Mouse (Mus musculus) embryonic facial prominence, embryonic 15.5 days (tissue): Measurements from ENCODE around the gene Hnrnpk. TPM values are rescaled to one million over a fixed set of nuclear protein-coding genes. Genes with fewer than 3 reads are reported as not detected.

ENCODE experiments used
- ATAC-seq: fragments of 200-750 bp; cut with Nextera tagmentation; 2 replicates; pipeline ENCODE4 v1.8.0; 2017; ENCODE audit warnings: low read depth, moderate TSS enrichment; ENCODE audit not compliant: insufficient number of reproducible peaks, low FRiP score, low TSS enrichment
- H3K27ac ChIP-seq: fragments of 300-500 bp; sonication (generic); replicated peaks from 2 replicates; pipeline ENCODE4 v1.5.1; 2015; ENCODE audit warnings: mild to moderate bottlenecking, inconsistent platforms
- H3K27me3 ChIP-seq: fragments of 300-500 bp; sonication (generic); 2 replicates; pipeline ENCODE4 v1.6.1; 2015; ENCODE audit warnings: inconsistent platforms
- H3K36me3 ChIP-seq: fragments of 300-500 bp; sonication (generic); 2 replicates; pipeline ENCODE4 v1.6.1; 2015; ENCODE audit warnings: mild to moderate bottlenecking, inconsistent platforms
- H3K4me1 ChIP-seq: fragments of 300-500 bp; sonication (generic); 2 replicates; pipeline ENCODE4 v1.6.1; 2015; ENCODE audit warnings: inconsistent platforms
- H3K4me2 ChIP-seq: fragments of 300-500 bp; sonication (generic); replicated peaks from 2 replicates; pipeline ENCODE4 v1.6.1; 2015; ENCODE audit warnings: mild to moderate bottlenecking, inconsistent platforms
- H3K4me3 ChIP-seq: fragments of 300-500 bp; sonication (generic); replicated peaks from 2 replicates; pipeline ENCODE4 v1.5.1; 2015; ENCODE audit warnings: mild to moderate bottlenecking, inconsistent platforms
- H3K9ac ChIP-seq: fragments of 300-500 bp; sonication (generic); 2 replicates; pipeline ENCODE4 v1.6.1; 2015; ENCODE audit warnings: inconsistent platforms
- H3K9me3 ChIP-seq: fragments of 300-500 bp; sonication (generic); replicated peaks from 2 replicates; pipeline ENCODE4 v1.6.1; 2016; ENCODE audit warnings: inconsistent platforms
- WGBS: fragments of 180-500 bp; shearing (Covaris S2); methylation state at CpG from one replicate; pipeline ENCODE4 v1.1.7; 2015; 5-methylcytosine and 5-hydroxymethylcytosine counted together
- microRNA counts: library from miRNA; unstranded; fragments of <30 nt; microRNA quantifications from one replicate; lab custom pipeline; 2016
- microRNA-seq: library from miRNA; unstranded; fragments of <30 nt; microRNA quantifications from one replicate; pipeline ENCODE4, GENCODE M21; 2016; ENCODE audit warnings: borderline number of aligned reads
- polyA plus RNA-seq: library from polyadenylated mRNA; unstranded; fragments of >200 nt; fragmentation: Nextera tagmentation; extraction: Ambion mirVana; gene quantifications from 2 replicates; pipeline ENCODE4 v1.2.1, GENCODE M21; 2015

The Hnrnpk gene
- polyA plus RNA-seq, 1 experiment from 2014 or later: 1,310 TPM

DNA sequence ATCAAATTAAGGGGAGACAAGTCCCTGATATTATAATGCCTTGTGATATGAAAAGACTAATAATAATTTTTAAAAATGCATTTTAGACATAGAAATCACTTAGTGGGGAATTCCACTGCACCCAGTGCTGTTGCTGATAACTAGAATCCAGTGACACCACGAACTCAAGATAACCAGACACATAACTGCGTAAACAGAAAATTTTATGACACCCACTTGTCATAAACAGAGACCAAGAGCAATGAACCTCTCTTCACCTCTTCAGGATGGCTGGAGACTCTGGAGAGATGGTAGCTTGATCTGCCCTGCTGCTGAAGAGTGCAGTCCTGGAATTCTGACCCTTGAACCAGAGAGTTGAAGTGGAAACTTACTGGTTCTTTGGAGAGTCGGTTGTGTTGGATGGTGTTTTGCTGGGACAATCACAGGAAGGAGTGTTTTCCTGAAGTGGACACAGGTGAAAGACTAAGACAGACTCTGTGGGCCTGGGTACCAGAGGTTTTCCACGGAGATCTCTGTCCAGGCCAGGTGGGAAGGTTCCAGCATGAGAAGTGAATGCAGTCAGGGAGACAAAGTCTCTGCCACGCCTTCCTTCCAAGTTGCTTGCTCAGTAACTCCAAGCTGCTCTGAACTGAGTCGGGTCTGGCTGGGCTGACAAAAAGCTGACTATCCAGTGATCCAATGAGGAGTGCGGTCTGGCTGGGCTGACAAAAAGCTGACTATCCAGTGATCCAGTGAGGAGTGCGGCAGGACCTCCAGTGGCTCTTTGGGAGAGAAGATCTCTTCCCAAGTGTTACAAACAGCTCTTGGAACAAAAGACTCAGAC lies 38.6 kb downstream of the Hnrnpk start:
- no peaks in the 10 kb centered on the region for H3K36me3 ChIP-seq
- no peak for ATAC-seq
- H3K27ac ChIP-seq: no peak overlapping the region
- H3K9ac ChIP-seq: no peak overlapping the region
- H3K27me3 ChIP-seq: no peaks in the 10 kb centered on the region
- H3K9me3 ChIP-seq: no peaks in the 10 kb centered on the region
- H3K4me2 ChIP-seq: no peak overlapping the region
- no peak overlapping the region for H3K4me3 ChIP-seq
- WGBS: 76% methylated on average over 8 of the region's 8 CpGs
- no peaks in the 10 kb centered on the region for H3K4me1 ChIP-seq

DNA sequence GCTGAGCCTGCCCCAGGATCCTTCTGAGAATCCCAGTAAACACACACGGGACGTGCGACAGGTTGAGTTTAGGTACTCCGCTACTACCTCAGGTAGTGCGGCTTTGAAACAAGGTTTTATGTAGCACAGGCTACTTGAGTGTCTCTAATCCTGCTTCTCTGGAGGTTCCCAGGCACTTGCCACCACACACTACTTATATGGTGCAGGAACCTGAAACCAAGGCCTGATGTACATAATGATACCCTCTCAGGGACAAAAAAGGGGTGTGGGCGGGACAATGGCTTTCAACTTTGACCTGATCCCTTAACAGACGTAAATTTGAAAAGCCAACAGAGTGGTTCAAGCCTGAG lies 43.9 kb downstream of the Hnrnpk start:
- Histone ChIP-seq H3K27me3 (no peaks in the 10 kb centered on the region), H3K4me2 (peak overlapping the region; percentile 99), H3K9me3 (no peaks in the 10 kb centered on the region), H3K36me3 (no peaks in the 10 kb centered on the region), H3K4me1 (no peaks in the 10 kb centered on the region), H3K27ac (peak overlapping the region; percentile 74; the same call in 1 of the 2 replicates), H3K4me3 (peak overlapping the region; percentile 69), H3K9ac (no peak overlapping the region)
- ATAC-seq: no peak; the same call in 1 of the 2 replicates
- 4% methylated on average over 7 of the region's 7 CpGs for WGBS

DNA sequence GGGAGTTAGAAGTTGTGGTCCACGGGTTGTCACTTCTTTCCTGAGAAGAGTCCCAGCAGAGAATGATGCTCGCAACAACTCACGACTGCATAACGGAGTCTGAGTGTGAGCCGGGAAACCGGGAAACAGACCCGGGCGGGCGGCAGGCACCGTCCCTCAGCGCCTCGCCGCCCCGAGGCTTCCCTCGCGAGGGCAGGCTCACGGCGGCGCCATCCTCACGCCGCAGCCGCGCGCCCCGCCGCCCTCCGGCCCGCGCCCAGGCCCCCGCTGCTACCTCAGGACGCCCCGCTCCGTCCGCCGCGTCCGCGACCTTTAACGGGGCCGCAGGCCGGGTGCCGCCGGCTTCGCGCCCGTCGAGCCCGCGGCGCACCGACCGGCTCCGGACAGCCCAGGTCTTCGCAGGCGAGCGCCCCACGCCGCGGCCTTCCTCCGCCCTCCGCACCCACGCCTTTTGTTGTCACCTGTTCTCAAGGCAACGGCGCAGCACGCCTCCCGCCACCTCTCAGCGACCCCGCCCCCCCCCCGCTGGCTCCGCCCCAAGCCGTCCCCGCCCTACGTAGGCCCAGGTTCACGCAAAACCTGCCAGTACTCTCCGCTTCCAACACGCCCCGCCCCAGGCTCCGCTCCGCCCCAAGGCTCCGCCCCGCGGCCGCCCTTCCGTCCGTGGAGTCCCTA lies 44.4 kb downstream of the Hnrnpk start, which contains the start of gene Kif27:
TSS of gene Kif27 (minus strand) at position 494 of the 675 bp plus-strand sequence.
- ATAC-seq: peak; percentile 98
- peak within 1 kb of the TSS; percentile 69 for H3K4me3 ChIP-seq
- H3K9ac ChIP-seq: peak within 1 kb of the TSS; percentile 54
- under 1% methylated on average over 61 of the region's 85 CpGs for WGBS
- no peaks in the 10 kb centered on the region for H3K9me3 ChIP-seq
- peak within 1 kb of the TSS; percentile 74; the same call in 1 of the 2 replicates for H3K27ac ChIP-seq
- no peaks in the 10 kb centered on the region for H3K4me1 ChIP-seq
- peak within 1 kb of the TSS; percentile 99 for H3K4me2 ChIP-seq
- H3K27me3 ChIP-seq: no peaks in the 10 kb centered on the region
- no peaks in the 10 kb centered on the region for H3K36me3 ChIP-seq

DNA sequence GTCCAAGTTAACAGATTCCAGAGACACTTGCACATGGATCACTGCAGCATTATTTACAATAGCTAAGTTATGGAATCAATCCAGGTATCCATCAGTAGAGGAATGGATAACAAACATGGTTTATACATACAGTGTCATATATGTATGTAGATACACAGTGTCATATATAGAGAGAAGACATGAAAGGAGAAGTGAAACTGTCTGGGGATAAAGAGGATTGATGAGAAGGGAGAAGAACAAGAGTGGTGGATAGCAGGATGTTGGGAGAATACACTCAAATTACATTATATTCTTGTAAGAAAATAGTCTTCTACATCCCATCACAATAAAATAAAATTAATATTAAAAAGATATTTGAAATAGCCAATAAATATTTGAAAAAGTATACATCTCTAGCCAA lies 50.1 kb downstream of the Hnrnpk start:
- Histone ChIP-seq H3K27ac (no peak overlapping the region), H3K27me3 (no peaks in the 10 kb centered on the region), H3K4me2 (no peak overlapping the region), H3K9me3 (no peaks in the 10 kb centered on the region), H3K4me3 (no peak overlapping the region), H3K36me3 (no peaks in the 10 kb centered on the region), H3K9ac (no peak overlapping the region), H3K4me1 (no peaks in the 10 kb centered on the region)
- ATAC-seq: no peak

DNA sequence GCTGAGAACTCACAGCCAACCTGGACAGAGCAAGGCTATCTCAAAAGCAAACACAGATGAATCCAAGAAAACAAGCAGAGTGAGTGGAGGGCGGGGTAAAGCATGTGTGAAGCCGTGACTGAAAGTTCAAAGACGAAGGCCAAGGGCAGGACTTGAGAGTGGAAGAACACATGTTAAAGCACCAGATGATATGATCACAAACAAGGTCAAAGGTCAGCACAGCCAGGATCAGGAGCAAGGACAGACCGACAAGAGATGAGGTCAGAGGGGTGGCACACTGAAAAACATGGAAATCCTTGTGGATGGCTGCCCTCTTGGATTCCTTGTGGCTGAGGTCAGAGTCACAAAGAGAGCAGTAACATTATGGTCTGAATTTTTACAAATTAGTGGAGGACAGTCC lies 52.5 kb downstream of the Hnrnpk start:
- H3K4me3 ChIP-seq: no peak overlapping the region
- no peak overlapping the region for H3K27ac ChIP-seq
- WGBS: 49% methylated on average over 4 of the region's 4 CpGs

DNA sequence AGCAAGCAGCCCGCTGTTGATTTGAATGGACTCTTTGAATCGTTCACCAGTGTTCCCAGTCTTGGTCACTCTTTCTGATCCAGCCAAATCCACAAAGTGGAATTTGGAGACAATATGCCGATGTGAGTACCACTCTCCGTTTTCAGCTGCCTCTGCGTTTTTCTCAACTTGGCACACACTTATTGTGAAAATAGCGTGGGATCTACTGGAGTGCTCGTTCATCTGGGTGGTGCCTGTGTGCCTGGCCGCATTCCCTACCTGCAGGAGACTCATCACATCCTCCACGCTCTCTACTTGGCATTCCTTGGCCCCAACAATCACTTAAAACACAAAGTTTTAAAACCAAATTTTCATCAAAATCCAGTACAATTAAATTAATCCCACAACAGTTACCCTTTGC lies 58.6 kb downstream of the Hnrnpk start:
- Histone ChIP-seq H3K27me3 (no peaks in the 10 kb centered on the region), H3K4me2 (no peak overlapping the region), H3K36me3 (no peaks in the 10 kb centered on the region), H3K27ac (no peak overlapping the region), H3K9me3 (no peaks in the 10 kb centered on the region), H3K4me1 (no peaks in the 10 kb centered on the region), H3K9ac (no peak overlapping the region), H3K4me3 (no peak overlapping the region)
- WGBS: 70% methylated on average over 9 of the region's 9 CpGs
- ATAC-seq: no peak

More for the DNA sequence above, 52.5 kb downstream of the Hnrnpk start:
- H3K9me3 ChIP-seq: no peaks in the 10 kb centered on the region
- H3K4me2 ChIP-seq: no peak overlapping the region
- no peaks in the 10 kb centered on the region for H3K4me1 ChIP-seq
- no peaks in the 10 kb centered on the region for H3K27me3 ChIP-seq
- ATAC-seq: no peak
- no peak overlapping the region for H3K9ac ChIP-seq
- H3K36me3 ChIP-seq: no peaks in the 10 kb centered on the region

MicroRNAs encoded within 50 kb of the gene (microRNA counts, 519-probe panel; counts per million panel counts)
- 2,641 counts per million, percentile 62 among the panel's probes with 10 or more counts for microRNA mmu-miR-7a (lab: Ali Mortazavi, UCI)

Small RNAs within 50 kb of the gene (microRNA-seq; reads per million reads assigned to microRNA genes)
- 44.3 reads per million, percentile 44 among the genes with 10 or more reads in this experiment for gene Mir7-1

Other genes with a start within 250 kb of the Hnrnpk start
- 32.6 and 36.3 TPM in 2 replicates for gene Idnk, start 245.7 kb downstream of the Hnrnpk start, polyA plus RNA-seq
- 109 and 115 TPM in 2 replicates for gene Ubqln1, start 187.7 kb downstream of the Hnrnpk start, polyA plus RNA-seq
- gene Gkap1, start 127.6 kb downstream of the Hnrnpk start, polyA plus RNA-seq: 23.1 and 26.8 TPM in 2 replicates
- 1.4 and 2.2 TPM in 2 replicates for gene Kif27, start 44.2 kb downstream of the Hnrnpk start, polyA plus RNA-seq
- gene 2210016F16Rik, start 18.1 kb downstream of the Hnrnpk start, polyA plus RNA-seq: 30.0 and 30.1 TPM in 2 replicates
- 24.4 and 26.1 TPM in 2 replicates for gene Rmi1, start 1.1 kb downstream of the Hnrnpk start, polyA plus RNA-seq
- gene Slc28a3, start 207.5 kb upstream of the Hnrnpk start, polyA plus RNA-seq: 0.93 and 1.3 TPM in 2 replicates